Mouse (Mus musculus): ENCODE results near the gene Tmem120a. TPM values are rescaled to one million over a fixed set of nuclear protein-coding genes. Genes with fewer than 3 reads are reported as not detected.

Tmem120a gene
- polyA plus RNA-seq, 1 experiment from 2014 or later, result 18.9 TPM

DNA sequence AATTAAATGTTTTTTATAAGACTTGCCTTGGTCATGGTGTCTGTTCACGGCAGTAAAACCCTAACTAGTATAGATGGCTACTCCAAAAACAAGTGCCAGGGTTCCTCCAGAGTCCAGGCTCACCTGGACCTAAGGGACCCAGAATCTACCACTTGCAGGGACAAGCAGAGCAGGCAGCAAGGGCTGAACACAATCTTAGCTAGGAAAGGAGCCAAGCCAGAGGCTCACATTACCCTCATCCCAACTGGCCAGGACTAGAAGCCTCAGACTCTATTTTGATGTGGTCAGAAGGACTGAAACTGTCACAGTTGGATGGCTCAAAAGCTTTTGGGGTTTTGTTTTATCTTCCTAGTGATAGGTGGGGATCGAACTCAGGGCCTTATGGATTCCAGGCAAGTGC, 7.3 kb upstream of the Tmem120a start:
- Histone ChIP-seq H3K4me3 (replicated peaks) (no peak overlapping the region), H3K27me3 (no peaks in the 10 kb centered on the region; the same call in 1 of the 2 replicates), H3K27ac (replicated peaks) (no peak overlapping the region), H3K4me1 (replicated peaks) (no peaks in the 10 kb centered on the region), H3K9ac (no peak overlapping the region), H3K4me2 (no peak overlapping the region), H3K36me3 (replicated peaks) (no peaks in the 10 kb centered on the region), H3K9me3 (replicated peaks) (no peaks in the 10 kb centered on the region)
- 51% methylated on average over 2 of the region's 2 CpGs for whole genome bisulfite sequencing (ENCODE audit: insufficient replicate concordance)
- ATAC-seq (ENCODE audit: insufficient read depth), result no peak

DNA sequence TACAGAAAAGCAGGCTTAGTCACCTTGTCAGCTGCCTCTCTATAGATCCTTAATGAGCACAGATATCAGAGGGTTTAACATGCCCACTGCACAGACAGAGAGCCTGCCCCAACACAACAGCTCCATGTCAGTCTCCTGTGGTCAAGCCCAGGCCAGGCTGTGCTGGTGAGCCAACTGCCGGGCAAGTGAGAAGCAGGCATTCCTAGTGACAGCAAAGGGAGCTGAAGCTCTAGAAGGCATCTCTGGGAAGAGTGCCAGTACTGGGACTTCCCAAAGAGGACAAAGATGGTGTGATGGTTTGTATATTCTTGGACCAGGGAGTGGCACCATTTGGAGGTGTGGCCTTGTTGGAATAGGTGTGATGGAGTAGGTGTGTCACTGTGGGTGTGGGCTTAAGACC, 6.8 kb upstream of the Tmem120a start:
- H3K4me1 ChIP-seq (replicated peaks), result no peaks in the 10 kb centered on the region
- H3K4me2 ChIP-seq, result no peak overlapping the region
- no peak for ATAC-seq (ENCODE audit: insufficient read depth)
- H3K27me3 ChIP-seq, result no peaks in the 10 kb centered on the region; the same call in 1 of the 2 replicates
- 63% methylated on average over 1 of the region's 1 CpGs for WGBS (ENCODE audit: insufficient replicate concordance)
- no peak overlapping the region for H3K4me3 ChIP-seq (replicated peaks)
- no peaks in the 10 kb centered on the region for H3K9me3 ChIP-seq (replicated peaks)
- no peak overlapping the region for H3K27ac ChIP-seq (replicated peaks)
- no peaks in the 10 kb centered on the region for H3K36me3 ChIP-seq (replicated peaks)
- H3K9ac ChIP-seq, result no peak overlapping the region

DNA sequence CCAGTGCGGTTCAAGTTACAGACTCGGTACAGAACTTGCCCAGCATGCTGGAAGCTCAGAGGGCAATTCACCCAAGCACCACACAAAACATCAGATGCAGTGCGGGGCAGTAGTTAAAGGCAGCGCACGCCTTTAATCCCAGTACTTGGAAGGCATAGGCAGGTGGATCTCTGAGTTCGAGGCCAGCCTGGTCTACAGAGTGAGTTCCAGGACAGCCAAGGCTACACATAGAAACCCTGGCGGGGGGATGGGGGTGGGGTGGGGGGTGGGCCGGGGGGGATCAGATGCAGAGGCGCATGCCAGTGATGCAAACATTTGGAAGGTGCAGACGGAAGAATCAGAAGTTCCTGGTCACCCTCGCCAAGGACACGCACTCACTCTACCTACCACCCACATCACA, 494 bp upstream of the Tmem120a start:
- Histone ChIP-seq H3K9me3 (replicated peaks) (no peaks in the 10 kb centered on the region), H3K27ac (replicated peaks) (no peak overlapping the region), H3K4me3 (replicated peaks) (peak overlapping the region; percentile 66), H3K9ac (0 out of 2 replicates have a peak overlapping the region, but pooled peaks have one; percentile 45), H3K27me3 (peaks cover 11% of the 10 kb centered on the region; the same call in 1 of the 2 replicates), H3K4me2 (peak overlapping the region; percentile 91), H3K36me3 (replicated peaks) (0 out of 2 replicates have a peak, but pooled peaks cover 5% of the 10 kb centered on the region), H3K4me1 (replicated peaks) (peaks cover 22% of the 10 kb centered on the region)
- WGBS (ENCODE audit: insufficient replicate concordance), result 33% methylated on average over 12 of the region's 12 CpGs
- ATAC-seq (ENCODE audit: insufficient read depth), result no peak

DNA sequence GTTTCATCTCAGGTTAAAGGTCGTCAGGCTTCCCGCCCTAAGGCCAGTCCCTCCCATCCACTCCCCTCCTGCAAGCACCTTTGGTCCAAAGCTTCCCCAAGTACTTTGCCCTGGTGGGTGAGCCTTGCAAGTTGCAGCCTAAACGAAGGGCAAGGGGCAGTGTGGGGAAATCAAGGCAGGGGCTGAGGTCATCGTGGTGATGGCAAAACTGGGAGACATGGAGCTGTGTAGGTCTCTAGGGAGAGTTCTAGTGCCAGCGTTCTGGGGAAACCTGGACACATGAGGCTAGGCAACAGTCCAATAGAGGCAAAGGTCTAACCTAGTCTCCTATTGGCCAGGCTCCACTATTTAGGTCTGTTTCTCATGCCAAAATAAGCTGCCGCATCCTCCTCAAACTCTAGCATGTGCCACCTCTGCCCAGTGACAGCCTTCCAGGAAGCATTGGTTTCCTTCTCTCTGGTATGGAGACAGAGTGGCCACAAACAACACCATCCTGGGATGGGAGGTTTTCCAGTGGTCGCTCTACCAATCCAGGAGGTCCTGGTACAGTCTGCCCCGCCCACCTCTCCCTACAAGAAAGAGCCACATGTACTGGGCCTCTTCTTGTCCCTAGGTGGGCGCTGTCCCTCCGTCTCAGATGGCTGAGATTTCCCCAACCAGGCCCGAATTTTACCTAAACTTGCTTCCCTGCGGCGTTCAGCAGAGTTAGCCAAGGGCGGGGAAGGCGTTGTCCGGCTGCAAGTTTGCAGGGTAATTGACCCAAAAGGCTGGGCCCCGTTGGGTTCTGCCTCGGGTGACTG, 1.1 kb downstream of the Tmem120a start:
- 24% methylated on average over 18 of the region's 18 CpGs for whole genome bisulfite sequencing (ENCODE audit: insufficient replicate concordance)
- H3K4me2 ChIP-seq, result peak overlapping the region; percentile 91
- H3K9me3 ChIP-seq (replicated peaks), result no peaks in the 10 kb centered on the region
- no peak for ATAC-seq (ENCODE audit: insufficient read depth)
- H3K4me1 ChIP-seq (replicated peaks), result peaks cover 22% of the 10 kb centered on the region
- peaks cover 11% of the 10 kb centered on the region; the same call in 1 of the 2 replicates for H3K27me3 ChIP-seq
- H3K4me3 ChIP-seq (replicated peaks), result peak overlapping the region; percentile 66
- 0 out of 2 replicates have a peak, but pooled peaks cover 5% of the 10 kb centered on the region for H3K36me3 ChIP-seq (replicated peaks)
- peak overlapping the region; percentile 40 for H3K9ac ChIP-seq
- H3K27ac ChIP-seq (replicated peaks), result no peak overlapping the region

DNA sequence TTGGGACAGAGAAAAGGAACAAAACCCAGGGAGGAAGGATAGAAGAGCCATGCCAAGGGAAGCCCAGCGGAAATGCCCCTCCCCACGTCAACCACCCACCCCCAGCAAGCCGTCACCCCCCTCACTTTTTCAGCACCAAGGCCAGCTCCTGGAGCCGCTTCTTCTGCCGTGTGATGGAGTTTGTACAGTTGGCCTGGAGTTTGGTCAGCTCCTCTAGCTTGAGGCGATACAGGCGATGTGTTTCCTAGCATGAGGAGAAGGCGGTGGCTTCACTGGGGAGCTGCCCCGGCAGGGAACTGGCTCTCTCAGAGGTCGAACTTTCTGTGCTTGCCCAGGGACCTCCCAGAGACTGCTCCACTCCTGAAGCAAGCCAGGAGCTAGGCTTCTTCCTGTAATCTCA, 2.1 kb downstream of the Tmem120a start:
- H3K9me3 ChIP-seq (replicated peaks), result no peaks in the 10 kb centered on the region
- H3K4me2 ChIP-seq, result no peak overlapping the region
- no peak for ATAC-seq (ENCODE audit: insufficient read depth)
- no peak overlapping the region for H3K4me3 ChIP-seq (replicated peaks)
- peaks cover 11% of the 10 kb centered on the region; the same call in 1 of the 2 replicates for H3K27me3 ChIP-seq
- 0 out of 2 replicates have a peak, but pooled peaks cover 5% of the 10 kb centered on the region for H3K36me3 ChIP-seq (replicated peaks)
- peaks cover 22% of the 10 kb centered on the region for H3K4me1 ChIP-seq (replicated peaks)
- no peak overlapping the region for H3K27ac ChIP-seq (replicated peaks)
- WGBS (ENCODE audit: insufficient replicate concordance), result 55% methylated on average over 10 of the region's 10 CpGs
- H3K9ac ChIP-seq, result no peak overlapping the region

DNA sequence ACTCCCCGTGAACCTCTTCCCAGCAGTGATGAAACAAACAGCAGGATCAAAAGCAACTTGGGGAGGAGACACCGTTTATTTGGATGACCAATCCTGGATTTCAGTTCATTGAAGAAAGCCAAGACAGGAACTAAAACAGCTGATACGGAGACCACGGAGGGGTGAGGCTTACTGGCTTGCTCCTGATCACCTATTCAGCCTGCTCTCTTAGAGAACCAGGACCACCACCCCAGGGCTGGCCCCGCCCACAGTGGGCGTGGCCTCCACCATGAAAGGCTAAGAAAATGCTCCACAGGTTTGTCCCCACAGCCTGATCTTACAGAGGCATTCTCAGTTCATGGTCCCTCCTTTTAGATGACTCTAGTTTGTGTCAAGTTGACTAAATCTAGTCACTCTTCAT, 6.0 kb downstream of the Tmem120a start:
- H3K27ac ChIP-seq (replicated peaks), result no peak overlapping the region
- H3K9ac ChIP-seq, result no peak overlapping the region
- H3K4me2 ChIP-seq, result no peak overlapping the region
- H3K9me3 ChIP-seq (replicated peaks), result no peaks in the 10 kb centered on the region
- peaks cover 7% of the 10 kb centered on the region; the same call in 1 of the 2 replicates for H3K27me3 ChIP-seq
- ATAC-seq (ENCODE audit: insufficient read depth), result no peak
- H3K36me3 ChIP-seq (replicated peaks), result peaks cover 24% of the 10 kb centered on the region
- WGBS (ENCODE audit: insufficient replicate concordance), result 36% methylated on average over 6 of the region's 6 CpGs
- no peak overlapping the region for H3K4me3 ChIP-seq (replicated peaks)
- peaks cover 8% of the 10 kb centered on the region for H3K4me1 ChIP-seq (replicated peaks)

DNA sequence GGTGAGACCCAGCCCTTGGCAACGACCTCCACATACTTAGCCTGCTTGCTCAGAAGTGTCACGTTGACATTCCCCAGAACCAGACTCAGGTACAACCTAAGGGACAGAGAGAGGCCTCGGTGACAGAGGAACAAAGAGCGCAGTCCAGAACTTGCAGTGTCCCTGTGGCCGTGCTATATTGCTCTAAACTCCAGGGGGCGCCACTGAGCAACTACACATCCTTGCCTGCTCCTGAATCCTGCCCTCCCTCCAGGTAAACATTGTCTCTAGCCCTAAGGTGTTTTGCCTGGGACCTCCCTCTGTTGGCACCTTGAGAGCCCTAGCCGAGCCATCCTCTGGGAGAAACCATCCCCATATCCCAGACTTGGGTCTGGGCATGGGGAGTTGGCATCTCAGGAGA, 7.1 kb downstream of the Tmem120a start:
- Histone ChIP-seq H3K36me3 (replicated peaks) (peaks cover 35% of the 10 kb centered on the region), H3K9me3 (replicated peaks) (no peaks in the 10 kb centered on the region), H3K9ac (no peak overlapping the region), H3K27me3 (no peaks in the 10 kb centered on the region), H3K27ac (replicated peaks) (no peak overlapping the region), H3K4me2 (no peak overlapping the region), H3K4me3 (replicated peaks) (no peak overlapping the region), H3K4me1 (replicated peaks) (no peaks in the 10 kb centered on the region; the same call in 1 of the 2 replicates)
- no peak for ATAC-seq (ENCODE audit: insufficient read depth)
- WGBS (ENCODE audit: insufficient replicate concordance), result 67% methylated on average over 7 of the region's 7 CpGs

DNA sequence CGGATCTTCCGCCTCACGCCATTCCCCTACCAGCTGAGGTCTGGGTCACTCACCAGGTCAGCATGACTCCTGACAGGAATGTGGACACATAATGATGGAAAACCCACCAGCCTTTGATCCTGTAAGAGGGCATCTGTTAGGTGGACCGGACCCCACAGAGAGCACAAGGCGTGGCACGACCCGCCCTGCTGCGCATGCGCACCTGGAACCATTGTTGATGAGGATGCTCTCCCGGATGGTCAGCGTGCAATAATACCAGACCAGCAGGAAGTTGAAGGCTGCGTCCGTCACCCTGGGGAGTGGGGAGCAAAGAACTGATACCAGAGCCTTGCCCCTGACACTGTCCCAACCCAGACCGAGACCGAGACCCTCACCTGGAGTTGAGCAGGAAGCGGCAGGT, 7.7 kb downstream of the Tmem120a start:
- no peak for ATAC-seq (ENCODE audit: insufficient read depth)

DNA sequence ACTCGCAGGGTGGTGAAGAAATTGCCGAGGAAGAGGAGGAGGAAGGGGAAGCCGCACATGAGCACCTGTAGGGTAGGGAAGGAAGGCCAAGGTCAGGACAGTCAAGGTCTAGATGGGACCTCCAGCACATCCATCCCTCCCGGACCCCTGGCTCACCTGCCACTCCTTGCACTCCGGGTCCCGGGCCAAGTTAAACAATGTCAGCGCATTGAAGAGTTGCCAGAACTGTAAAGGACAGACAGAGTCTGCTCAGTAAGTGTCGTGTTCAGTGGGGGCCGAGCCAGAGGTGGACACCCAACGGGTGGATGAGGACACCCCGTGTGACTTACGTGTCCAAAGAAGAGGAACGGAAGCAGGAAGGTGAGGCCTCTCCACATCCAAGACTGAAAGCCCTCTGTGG, 8.5 kb downstream of the Tmem120a start:
- no peaks in the 10 kb centered on the region; the same call in 1 of the 2 replicates for H3K4me1 ChIP-seq (replicated peaks)
- ATAC-seq (ENCODE audit: insufficient read depth), result no peak
- H3K36me3 ChIP-seq (replicated peaks), result peaks cover 47% of the 10 kb centered on the region
- no peak overlapping the region for H3K4me3 ChIP-seq (replicated peaks)
- H3K9ac ChIP-seq, result no peak overlapping the region
- no peaks in the 10 kb centered on the region for H3K27me3 ChIP-seq
- H3K27ac ChIP-seq (replicated peaks), result no peak overlapping the region
- WGBS (ENCODE audit: insufficient replicate concordance), result 78% methylated on average over 13 of the region's 13 CpGs
- H3K9me3 ChIP-seq (replicated peaks), result no peaks in the 10 kb centered on the region
- no peak overlapping the region for H3K4me2 ChIP-seq

More for the DNA sequence above, 7.7 kb downstream of the Tmem120a start:
- no peaks in the 10 kb centered on the region; the same call in 1 of the 2 replicates for H3K4me1 ChIP-seq (replicated peaks)
- no peak overlapping the region for H3K27ac ChIP-seq (replicated peaks)
- no peaks in the 10 kb centered on the region for H3K9me3 ChIP-seq (replicated peaks)
- no peak overlapping the region for H3K4me3 ChIP-seq (replicated peaks)
- WGBS (ENCODE audit: insufficient replicate concordance), result 85% methylated on average over 16 of the region's 16 CpGs
- no peak overlapping the region for H3K9ac ChIP-seq
- no peaks in the 10 kb centered on the region for H3K27me3 ChIP-seq
- H3K4me2 ChIP-seq, result no peak overlapping the region
- peaks cover 41% of the 10 kb centered on the region for H3K36me3 ChIP-seq (replicated peaks)

DNA sequence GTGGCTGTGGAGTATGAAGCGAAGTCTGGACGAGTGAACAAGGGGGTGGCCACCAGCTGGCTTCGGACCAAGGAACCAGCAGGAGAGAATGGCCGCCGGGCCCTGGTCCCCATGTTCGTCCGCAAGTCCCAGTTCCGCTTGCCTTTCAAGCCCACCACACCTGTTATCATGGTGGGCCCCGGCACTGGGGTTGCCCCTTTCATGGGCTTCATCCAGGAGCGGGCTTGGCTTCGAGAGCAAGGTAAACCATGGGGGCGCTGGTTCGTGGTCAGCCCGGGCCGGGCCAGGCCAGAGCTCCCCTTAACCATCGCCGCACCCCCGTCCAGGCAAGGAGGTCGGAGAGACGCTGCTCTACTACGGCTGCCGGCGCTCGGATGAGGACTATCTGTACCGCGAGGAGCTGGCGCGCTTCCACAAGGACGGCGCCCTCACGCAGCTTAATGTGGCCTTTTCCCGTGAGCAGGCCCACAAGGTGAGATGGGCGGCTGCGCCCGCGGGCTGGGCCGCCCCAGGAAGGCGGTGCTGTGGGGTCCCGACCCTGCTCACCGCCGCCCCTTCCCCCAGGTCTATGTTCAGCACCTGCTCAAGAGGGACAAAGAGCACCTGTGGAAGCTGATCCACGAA, 10.1 kb downstream of the Tmem120a start:
- ATAC-seq (ENCODE audit: insufficient read depth), result no peak
- H3K9me3 ChIP-seq (replicated peaks), result no peaks in the 10 kb centered on the region
- no peak overlapping the region for H3K9ac ChIP-seq
- H3K4me2 ChIP-seq, result no peak overlapping the region
- H3K4me1 ChIP-seq (replicated peaks), result no peaks in the 10 kb centered on the region; the same call in 1 of the 2 replicates
- 88% methylated on average over 42 of the region's 42 CpGs for WGBS (ENCODE audit: insufficient replicate concordance)
- H3K36me3 ChIP-seq (replicated peaks), result peaks cover 60% of the 10 kb centered on the region
- no peak overlapping the region for H3K27ac ChIP-seq (replicated peaks)
- no peaks in the 10 kb centered on the region for H3K27me3 ChIP-seq
- H3K4me3 ChIP-seq (replicated peaks), result no peak overlapping the region

DNA sequence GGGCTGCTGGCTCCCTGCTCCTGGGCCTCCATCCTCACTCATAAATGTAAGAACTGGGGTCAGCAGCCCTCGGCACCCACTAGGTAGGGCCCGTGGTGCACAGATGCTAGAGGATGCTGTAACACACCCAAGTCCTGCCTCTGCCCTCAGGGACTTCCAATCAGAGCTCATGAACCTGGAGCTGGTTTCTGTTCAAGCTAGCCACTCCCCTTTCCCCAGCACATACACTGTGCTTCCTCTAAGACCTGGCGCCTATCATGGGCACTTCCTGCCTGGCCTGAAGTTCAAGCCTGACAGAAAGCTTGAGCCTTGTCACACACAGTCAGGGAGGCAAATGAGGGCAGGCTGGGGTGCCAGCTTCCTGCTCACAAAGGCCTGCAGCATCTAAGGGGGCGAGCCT, 11.2 kb downstream of the Tmem120a start:
- H3K9ac ChIP-seq, result no peak overlapping the region
- ATAC-seq (ENCODE audit: insufficient read depth), result no peak
- no peak overlapping the region for H3K4me3 ChIP-seq (replicated peaks)
- H3K9me3 ChIP-seq (replicated peaks), result no peaks in the 10 kb centered on the region
- no peak overlapping the region for H3K4me2 ChIP-seq
- no peak overlapping the region for H3K27ac ChIP-seq (replicated peaks)
- WGBS (ENCODE audit: insufficient replicate concordance), result 67% methylated on average over 4 of the region's 4 CpGs
- no peaks in the 10 kb centered on the region for H3K27me3 ChIP-seq
- peaks cover 65% of the 10 kb centered on the region for H3K36me3 ChIP-seq (replicated peaks)
- no peaks in the 10 kb centered on the region; the same call in 1 of the 2 replicates for H3K4me1 ChIP-seq (replicated peaks)
